Mouse (Mus musculus): ENCODE data around the gene Mcat. TPM values are rescaled to one million over a fixed set of nuclear protein-coding genes. Genes with fewer than 3 reads are reported as not detected.
A peak's percentile ranks its signal among the peaks of the same experiment; 100 is the strongest.

Mcat gene
- polyA plus RNA-seq, 1 experiment from 2014 or later, result 46.9 TPM

GRCm38 (mm10) chr15:83571636-83572035 lies 8.0 kb upstream of the Mcat start:
- no peak overlapping the region for H3K27ac ChIP-seq (replicated peaks)
- H3K4me1 ChIP-seq, result no peaks in the 10 kb centered on the region
- WGBS, result 89% methylated on average over 5 of the region's 5 CpGs

DNA sequence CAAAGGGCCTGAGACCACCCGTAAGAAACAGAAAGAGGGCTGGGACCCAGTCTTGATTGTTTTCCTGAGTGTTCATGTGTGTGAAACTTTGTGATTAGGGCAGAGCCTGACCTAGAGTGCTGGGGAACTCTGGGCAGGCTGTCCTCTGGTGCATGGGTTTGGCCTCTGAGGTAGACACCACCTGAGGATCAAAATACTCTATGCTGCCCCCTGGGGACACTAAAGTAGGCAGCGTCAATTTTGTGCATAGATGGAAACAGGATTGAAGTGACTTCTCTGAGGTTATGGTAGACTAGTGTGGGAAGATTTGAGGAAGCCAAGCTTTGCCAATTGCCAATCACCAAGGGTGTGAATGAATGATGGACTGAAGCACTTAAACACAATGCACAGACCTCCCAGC lies 7.1 kb upstream of the Mcat start:
- H3K27me3 ChIP-seq (replicated peaks; ENCODE audit: low read depth, poor library complexity, severe bottlenecking), result peaks cover 8% of the 10 kb centered on the region; the same call in 1 of the 2 replicates
- H3K4me3 ChIP-seq, result no peak overlapping the region
- DNase-seq (ENCODE audit: low spot score), result no peak
- peaks cover 22% of the 10 kb centered on the region for H3K36me3 ChIP-seq (replicated peaks)
- H3K4me1 ChIP-seq, result no peaks in the 10 kb centered on the region
- no peak overlapping the region for H3K27ac ChIP-seq (replicated peaks)
- no peaks in the 10 kb centered on the region for H3K9me3 ChIP-seq
- 73% methylated on average over 2 of the region's 2 CpGs for WGBS

More at GRCm38 (mm10) chr15:83571636-83572035, 8.0 kb upstream of the Mcat start:
- no peaks in the 10 kb centered on the region for H3K27me3 ChIP-seq (replicated peaks; ENCODE audit: low read depth, poor library complexity, severe bottlenecking)
- no peak for DNase-seq (ENCODE audit: low spot score)
- no peaks in the 10 kb centered on the region for H3K9me3 ChIP-seq
- no peak overlapping the region for H3K4me3 ChIP-seq
- H3K36me3 ChIP-seq (replicated peaks), result peaks cover 32% of the 10 kb centered on the region

DNA sequence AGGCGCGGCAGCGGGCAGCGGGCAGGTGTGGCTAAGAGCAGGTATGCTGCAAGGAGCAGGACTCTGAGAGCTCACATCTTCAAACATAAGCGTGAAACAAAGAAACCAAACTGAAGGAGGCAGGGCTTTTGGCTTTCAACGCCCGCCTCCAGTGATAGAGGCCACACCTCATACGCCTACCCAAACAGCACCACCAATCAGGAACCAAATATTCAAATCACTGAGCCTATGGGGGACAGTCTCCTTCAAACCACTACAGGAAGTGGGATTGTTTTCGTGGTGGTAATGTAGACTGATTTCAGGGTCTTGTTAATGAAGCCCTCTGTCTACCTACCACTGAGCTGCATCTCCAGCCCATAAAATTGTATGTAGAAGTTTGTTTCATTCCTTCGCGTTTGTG lies 6.1 kb upstream of the Mcat start:
- Histone ChIP-seq H3K4me1 (no peaks in the 10 kb centered on the region), H3K27me3 (replicated peaks; ENCODE audit: low read depth, poor library complexity, severe bottlenecking) (peaks cover 14% of the 10 kb centered on the region; the same call in 1 of the 2 replicates), H3K9me3 (no peaks in the 10 kb centered on the region), H3K27ac (replicated peaks) (no peak overlapping the region), H3K36me3 (replicated peaks) (peaks cover 12% of the 10 kb centered on the region), H3K4me3 (no peak overlapping the region)
- 55% methylated on average over 11 of the region's 11 CpGs for WGBS
- no peak for DNase-seq (ENCODE audit: low spot score)

GRCm38 (mm10) chr15:83568544-83568943 lies 5.0 kb upstream of the Mcat start:
- Histone ChIP-seq H3K27ac (replicated peaks) (no peak overlapping the region), H3K9me3 (no peaks in the 10 kb centered on the region), H3K4me1 (peaks cover 11% of the 10 kb centered on the region), H3K36me3 (replicated peaks) (peaks cover under 1% of the 10 kb centered on the region; the same call in 1 of the 2 replicates), H3K4me3 (no peak overlapping the region), H3K27me3 (replicated peaks; ENCODE audit: low read depth, poor library complexity, severe bottlenecking) (peaks cover 15% of the 10 kb centered on the region; the same call in 1 of the 2 replicates)
- WGBS, result 94% methylated on average over 5 of the region's 5 CpGs
- DNase-seq (ENCODE audit: low spot score), result no peak

DNA sequence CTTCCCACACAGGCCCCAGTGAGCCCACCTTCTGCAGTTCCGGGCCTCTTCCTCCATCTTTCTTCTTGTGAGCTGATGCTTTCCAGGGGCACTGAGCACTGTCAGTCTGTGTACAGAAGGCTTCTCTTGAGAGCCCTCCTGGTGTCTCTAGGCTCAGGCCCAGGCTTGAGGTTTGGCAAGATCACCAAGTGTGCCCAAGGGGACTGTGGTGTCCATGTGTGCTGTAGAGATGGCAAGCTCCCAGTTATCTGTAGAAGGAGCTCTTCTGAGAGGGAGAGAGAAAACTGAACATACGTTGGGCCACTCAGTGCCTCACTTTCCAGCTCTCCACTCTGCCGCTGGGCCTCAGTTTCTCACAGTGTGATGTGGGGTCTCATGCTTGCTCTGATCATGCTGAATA lies 4.1 kb upstream of the Mcat start:
- H3K36me3 ChIP-seq (replicated peaks), result no peaks in the 10 kb centered on the region
- H3K4me3 ChIP-seq, result no peak overlapping the region
- H3K9me3 ChIP-seq, result no peaks in the 10 kb centered on the region
- DNase-seq (ENCODE audit: low spot score), result no peak
- H3K4me1 ChIP-seq, result peaks cover 19% of the 10 kb centered on the region
- peaks cover 23% of the 10 kb centered on the region for H3K27me3 ChIP-seq (replicated peaks; ENCODE audit: low read depth, poor library complexity, severe bottlenecking)
- 90% methylated on average over 3 of the region's 3 CpGs for WGBS
- H3K27ac ChIP-seq (replicated peaks), result no peak overlapping the region

DNA sequence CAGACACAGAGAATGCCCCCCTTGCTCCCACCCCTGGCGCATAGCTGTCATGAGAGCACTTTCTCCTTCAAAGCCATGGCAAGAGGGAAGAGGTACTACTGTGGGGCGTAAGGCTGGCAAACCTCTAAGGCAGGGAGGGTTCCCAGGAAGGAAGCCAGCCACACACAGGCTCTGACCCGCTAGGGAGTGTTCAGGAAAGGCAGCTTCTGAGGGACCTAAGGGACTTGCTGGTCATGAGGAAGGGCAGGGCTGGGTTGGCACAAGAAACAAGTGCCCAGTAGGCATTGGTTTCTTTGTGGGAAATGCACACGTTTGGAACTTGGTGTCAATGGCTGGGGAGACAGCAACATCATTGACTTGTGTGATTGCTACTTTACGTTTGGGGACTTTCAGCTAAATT lies 2.4 kb upstream of the Mcat start:
- no peaks in the 10 kb centered on the region for H3K36me3 ChIP-seq (replicated peaks)
- no peaks in the 10 kb centered on the region for H3K9me3 ChIP-seq
- no peak overlapping the region for H3K4me3 ChIP-seq
- no peak for DNase-seq (ENCODE audit: low spot score)
- WGBS, result 74% methylated on average over 5 of the region's 5 CpGs
- H3K4me1 ChIP-seq, result peaks cover 22% of the 10 kb centered on the region
- peaks cover 33% of the 10 kb centered on the region for H3K27me3 ChIP-seq (replicated peaks; ENCODE audit: low read depth, poor library complexity, severe bottlenecking)
- H3K27ac ChIP-seq (replicated peaks), result no peak overlapping the region

GRCm38 (mm10) chr15:83565434-83565833 lies 1.8 kb upstream of the Mcat start:
- peaks cover 22% of the 10 kb centered on the region for H3K4me1 ChIP-seq
- peaks cover 33% of the 10 kb centered on the region for H3K27me3 ChIP-seq (replicated peaks; ENCODE audit: low read depth, poor library complexity, severe bottlenecking)
- H3K9me3 ChIP-seq, result no peaks in the 10 kb centered on the region
- DNase-seq (ENCODE audit: low spot score), result no peak
- H3K4me3 ChIP-seq, result no peak overlapping the region
- no peaks in the 10 kb centered on the region for H3K36me3 ChIP-seq (replicated peaks)
- H3K27ac ChIP-seq (replicated peaks), result no peak overlapping the region
- 89% methylated on average over 3 of the region's 3 CpGs for WGBS

- WGBS, result 3% methylated on average over 27 of the region's 27 CpGs
- no peaks in the 10 kb centered on the region for H3K36me3 ChIP-seq (replicated peaks)
Measured at GRCm38 (mm10) chr15:83563857-83564651, 467 bp upstream of the Mcat start.

GRCm38 (mm10) chr15:83562626-83563270 lies 839 bp downstream of the Mcat start:
- peak overlapping the region; percentile 62 for H3K4me3 ChIP-seq
- WGBS, result 32% methylated on average over 15 of the region's 15 CpGs
- DNase-seq (ENCODE audit: low spot score), result peak; percentile 59
- H3K27me3 ChIP-seq (replicated peaks; ENCODE audit: low read depth, poor library complexity, severe bottlenecking), result peaks cover 33% of the 10 kb centered on the region
- no peaks in the 10 kb centered on the region for H3K36me3 ChIP-seq (replicated peaks)
- no peak overlapping the region; the same call in 1 of the 2 replicates for H3K27ac ChIP-seq (replicated peaks)
- no peaks in the 10 kb centered on the region for H3K9me3 ChIP-seq
- H3K4me1 ChIP-seq, result peaks cover 22% of the 10 kb centered on the region

More at GRCm38 (mm10) chr15:83563857-83564651, 467 bp upstream of the Mcat start:
- H3K27me3 ChIP-seq (replicated peaks; ENCODE audit: low read depth, poor library complexity, severe bottlenecking), result peaks cover 33% of the 10 kb centered on the region
- DNase-seq (ENCODE audit: low spot score), result peak; percentile 64
- H3K4me3 ChIP-seq, result peak overlapping the region; percentile 62
- H3K9me3 ChIP-seq, result no peaks in the 10 kb centered on the region
- peaks cover 22% of the 10 kb centered on the region for H3K4me1 ChIP-seq
- peak overlapping the region; percentile 78 for H3K27ac ChIP-seq (replicated peaks)

DNA sequence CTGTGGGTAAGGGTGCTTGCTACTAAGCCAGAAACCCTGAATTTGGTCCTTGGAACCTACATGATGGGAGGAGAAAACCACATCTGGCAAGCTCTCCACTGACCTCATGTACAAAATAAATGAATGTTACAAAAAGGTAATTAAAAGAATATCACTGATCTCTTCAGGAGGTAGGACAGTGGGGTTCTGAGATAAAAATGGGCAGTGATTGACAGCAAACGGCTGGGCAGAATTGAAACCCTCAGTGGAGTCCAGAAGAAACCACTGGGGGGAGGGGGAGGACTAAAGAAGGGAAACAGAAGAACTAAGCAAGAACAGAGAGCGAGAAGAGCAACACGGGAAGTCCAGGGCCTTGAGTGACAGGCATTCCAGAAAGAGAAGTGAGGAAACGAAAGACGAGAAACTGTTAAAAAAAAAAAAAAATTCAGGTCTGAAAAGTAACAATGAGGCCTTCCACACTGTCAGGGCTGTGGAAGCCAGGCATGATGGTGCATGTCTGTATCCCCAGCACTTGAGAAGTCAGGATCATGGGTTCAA lies 2.6 kb downstream of the Mcat start:
- peaks cover 29% of the 10 kb centered on the region for H3K27me3 ChIP-seq (replicated peaks; ENCODE audit: low read depth, poor library complexity, severe bottlenecking)
- DNase-seq (ENCODE audit: low spot score), result no peak
- peaks cover 23% of the 10 kb centered on the region for H3K4me1 ChIP-seq
- 60% methylated on average over 5 of the region's 5 CpGs for WGBS
- H3K27ac ChIP-seq (replicated peaks), result no peak overlapping the region
- H3K36me3 ChIP-seq (replicated peaks), result no peaks in the 10 kb centered on the region
- H3K4me3 ChIP-seq, result no peak overlapping the region
- no peaks in the 10 kb centered on the region for H3K9me3 ChIP-seq

GRCm38 (mm10) chr15:83555161-83555974 lies 8.2 kb downstream of the Mcat start:
- WGBS, result under 1% methylated on average over 74 of the region's 74 CpGs
- peaks cover 32% of the 10 kb centered on the region for H3K36me3 ChIP-seq (replicated peaks)

DNA sequence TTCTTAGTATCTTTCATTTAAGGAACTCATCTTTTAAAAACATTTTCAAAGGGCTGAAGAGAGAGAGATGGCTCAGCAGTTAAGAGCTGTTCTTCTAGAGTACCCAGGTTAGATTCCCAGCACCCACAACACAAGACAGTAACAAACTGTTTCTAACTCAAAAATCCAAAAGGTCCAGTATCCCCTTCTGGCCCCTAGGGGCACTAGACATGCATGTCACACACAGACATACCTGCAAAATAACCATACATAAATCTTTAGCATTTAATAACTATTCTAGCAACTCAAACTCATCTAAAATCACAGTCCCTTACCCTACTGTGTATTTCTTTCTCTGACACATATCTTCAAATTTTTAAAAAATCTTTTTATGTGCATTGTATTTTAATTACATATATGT lies 9.8 kb downstream of the Mcat start:
- H3K4me3 ChIP-seq, result no peak overlapping the region
- no peak for DNase-seq (ENCODE audit: low spot score)

More at GRCm38 (mm10) chr15:83555161-83555974, 8.2 kb downstream of the Mcat start:
- Histone ChIP-seq H3K27me3 (replicated peaks; ENCODE audit: low read depth, poor library complexity, severe bottlenecking) (no peaks in the 10 kb centered on the region), H3K9me3 (no peaks in the 10 kb centered on the region), H3K4me3 (peak overlapping the region; percentile 87), H3K27ac (replicated peaks) (peak overlapping the region; percentile 94), H3K4me1 (peaks cover 14% of the 10 kb centered on the region)
- DNase-seq (ENCODE audit: low spot score), result peak; percentile 93

More for the DNA sequence above, 9.8 kb downstream of the Mcat start:
- peaks cover 48% of the 10 kb centered on the region for H3K36me3 ChIP-seq (replicated peaks)
- no peaks in the 10 kb centered on the region for H3K9me3 ChIP-seq
- no peak overlapping the region for H3K27ac ChIP-seq (replicated peaks)
- H3K4me1 ChIP-seq, result peaks cover 14% of the 10 kb centered on the region
- no peaks in the 10 kb centered on the region for H3K27me3 ChIP-seq (replicated peaks; ENCODE audit: low read depth, poor library complexity, severe bottlenecking)

All from embryonic facial prominence, embryonic 10.5 days (tissue).